In the genomic region with DNA sequence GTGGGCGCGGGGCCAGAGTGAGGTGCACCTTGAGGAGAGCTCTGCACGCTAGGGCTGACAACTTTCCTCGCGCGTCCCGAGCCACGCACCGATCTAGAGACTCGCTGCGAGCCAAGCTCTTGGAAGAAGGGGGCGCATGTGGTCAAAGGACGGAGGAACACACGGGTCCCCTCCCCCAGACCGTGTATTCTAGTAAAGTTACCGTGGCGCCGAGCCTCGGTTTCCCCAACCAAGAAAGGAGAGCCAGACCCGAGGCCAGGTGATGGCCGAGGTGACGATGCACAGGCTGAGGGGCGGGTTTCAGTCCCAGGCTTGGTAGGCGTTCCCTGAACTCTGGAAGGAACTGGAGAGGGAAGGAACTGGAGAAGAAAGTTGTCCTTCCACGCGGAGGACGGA, we compare ENCODE assay signal across 8 mouse cellular contexts. TPM values are rescaled to one million over a fixed set of nuclear protein-coding genes. Genes with fewer than 3 reads are reported as not detected.
A peak's percentile ranks its signal among the peaks of the same experiment; 100 is the strongest.
DNase-seq lines count a peak whose midpoint lies in the region; ATAC-seq lines count a peak whose summit lies in the region.

No protein-coding gene starts in this region.

- H3K27ac ChIP-seq in heart, embryonic 16.5 days (ENCODE audit: low read length) = peak overlapping the region; percentile 91
- H3K27ac ChIP-seq in midbrain, embryonic 11.5 days (ENCODE audit: low read depth, low read length) = peak overlapping the region; percentile 87

- H3K36me3 ChIP-seq in heart, embryonic 16.5 days (ENCODE audit: control insufficient read depth, insufficient read depth) = no peaks in the 10 kb centered on the region
- H3K36me3 ChIP-seq in midbrain, embryonic 11.5 days (ENCODE audit: control insufficient read depth, insufficient read depth, low read length) = no peaks in the 10 kb centered on the region

- peak overlapping the region; percentile 99 for H3K9ac ChIP-seq in heart, embryonic 16.5 days (ENCODE audit: low read length)
- H3K9ac ChIP-seq in midbrain, embryonic 11.5 days (ENCODE audit: low read length) = peak overlapping the region; percentile 91

- H3K4me2 ChIP-seq in heart, embryonic 16.5 days (ENCODE audit: low read depth, low read length) = peak overlapping the region; percentile 84
- H3K4me2 ChIP-seq in midbrain, embryonic 11.5 days = peak overlapping the region; percentile 74

- 1% methylated on average over 27 of the region's 27 CpGs for WGBS in heart, embryonic 16.5 days
- under 1% methylated on average over 26 of the region's 27 CpGs for WGBS in midbrain, embryonic 11.5 days

- peak overlapping the region; percentile 94 for H3K4me3 ChIP-seq in heart, embryonic 16.5 days (ENCODE audit: low read length)
- peak overlapping the region; percentile 95 for H3K4me3 ChIP-seq in midbrain, embryonic 11.5 days (ENCODE audit: low read depth, low read length)

- no peaks in the 10 kb centered on the region for H3K27me3 ChIP-seq in heart, embryonic 16.5 days (ENCODE audit: control insufficient read depth, insufficient read depth, low read length)
- H3K27me3 ChIP-seq in midbrain, embryonic 11.5 days (ENCODE audit: control insufficient read depth, insufficient read depth, low read length) = no peaks in the 10 kb centered on the region

- peak; percentile 58 for ATAC-seq in heart, embryonic 16.5 days (replicated peaks; ENCODE audit: extremely low read depth, insufficient read depth, low FRiP score)
- ATAC-seq in midbrain, embryonic 11.5 days (ENCODE audit: low FRiP score) = peak; percentile 63
- ATAC-seq in inflammation-experienced regulatory T-cells, adult 6 months = no peak

- H3K4me1 ChIP-seq in heart, embryonic 16.5 days (ENCODE audit: control insufficient read depth, insufficient read depth, low read length) = peaks cover 9% of the 10 kb centered on the region
- peaks cover 14% of the 10 kb centered on the region for H3K4me1 ChIP-seq in midbrain, embryonic 11.5 days (ENCODE audit: control insufficient read depth, insufficient read depth, low read length)

- peak; percentile 37 to 38 for DNase-seq in right cerebral cortex, postnatal 10 days (ENCODE audit: low spot score in 2 of 2)
- no peak for DNase-seq in right cerebral cortex, postnatal 25 days
- DNase-seq in embryo, embryonic 11.5 days (ENCODE audit: low read depth, low spot score) = peak; percentile 48
- DNase-seq in kidney, postnatal 4 days = peak; percentile 60 to 68
- peak; percentile 97 for DNase-seq in midbrain, embryonic 11.5 days (ENCODE audit: low spot score, missing footprints)
- no peak for DNase-seq in left cerebral cortex, adult 11 months (ENCODE audit: low spot score)

- no peaks in the 10 kb centered on the region for H3K9me3 ChIP-seq in heart, embryonic 16.5 days (replicated peaks; ENCODE audit: control insufficient read depth, low read length)
- H3K9me3 ChIP-seq in midbrain, embryonic 11.5 days (ENCODE audit: control insufficient read depth, low read length) = no peaks in the 10 kb centered on the region

RNA-seq across cellular contexts. Expression of a gene that starts 0.4 kb away (rescaled TPM):
- 34.5 and 38.0 TPM in 2 replicates for polyA plus RNA-seq in heart, embryonic 16.5 days (2015; fragmentation: Nextera tagmentation; extraction: Ambion mirVana)
- 108 and 109 TPM in 2 replicates for polyA plus RNA-seq in midbrain, embryonic 11.5 days (2014; fragmentation: Nextera tagmentation; extraction: Ambion mirVana)
- polyA plus RNA-seq in inflammation-experienced regulatory T-cells, adult 6 months (2017; shearing (Covaris generic)) = under 1 TPM; 0.47 to 0.88 (median 0.54) TPM

Comparison
In these comparisons a context has a peak if more than half of its experiments do, and no peak if none do; other contexts are left out.
1. DNase-seq: peak in right cerebral cortex, postnatal 10 days (2 of 2), embryo, embryonic 11.5 days (single experiment), kidney, postnatal 4 days (2 of 2) and midbrain, embryonic 11.5 days (single experiment); none in right cerebral cortex, postnatal 25 days (single experiment) and left cerebral cortex, adult 11 months (single experiment).
2. RNA of a gene that starts 0.4 kb away (polyA plus RNA-seq): 108 to 109 TPM in midbrain, embryonic 11.5 days and 34.5 to 38.0 TPM in heart, embryonic 16.5 days; 0.47 to 0.88 TPM in inflammation-experienced regulatory T-cells, adult 6 months; every median in the first group is over 10 times any median in the second.